Mouse (Mus musculus): ENCODE data around the gene Nrxn2.

Nrxn2 gene

GRCm38 (mm10) chr19:6493219-6493618 is 74.7 kb downstream of the Nrxn2 start:
- in situ Hi-C loops (cut with MboI, MseI) = loop anchor here (5.0 to 10.0 kb wide), 3 partner anchors 84 to 322 kb away; no protein-coding TSS in a partner anchor

GRCm38 (mm10) chr19:6494032-6494431 is 75.5 kb downstream of the Nrxn2 start:
- in situ Hi-C loops (cut with MboI, MseI) = loop anchor here (5.0 to 10.0 kb wide), 3 partner anchors 83 to 321 kb away; no protein-coding TSS in a partner anchor

GRCm38 (mm10) chr19:6494504-6495170 is 76.1 kb downstream of the Nrxn2 start:
- in situ Hi-C loops (cut with MboI, MseI) = loop anchor here (5.0 to 10.0 kb wide), 3 partner anchors 83 to 320 kb away; no protein-coding TSS in a partner anchor

GRCm38 (mm10) chr19:6495714-6496113 is 77.2 kb downstream of the Nrxn2 start:
- in situ Hi-C loops (cut with MboI, MseI) = loop anchor here (10.0 kb wide), 1 partner anchor 319 kb away; no protein-coding TSS in a partner anchor

- in situ Hi-C loops (cut with MboI, MseI) = loop anchor here (10.0 kb wide), 1 partner anchor 318 kb away; no protein-coding TSS in a partner anchor
Measured at GRCm38 (mm10) chr19:6496462-6497149, 78.1 kb downstream of the Nrxn2 start.

GRCm38 (mm10) chr19:6497150-6497801 is 78.7 kb downstream of the Nrxn2 start:
- in situ Hi-C loops (cut with MboI, MseI) = loop anchor here (10.0 kb wide), 1 partner anchor 318 kb away; no protein-coding TSS in a partner anchor

GRCm38 (mm10) chr19:6497803-6498202 is 79.3 kb downstream of the Nrxn2 start:
- in situ Hi-C loops (cut with MboI, MseI) = loop anchor here (10.0 kb wide), 1 partner anchor 317 kb away; no protein-coding TSS in a partner anchor

- in situ Hi-C loops (cut with MboI, MseI) = loop anchor here (10.0 kb wide), 1 partner anchor 316 kb away; no protein-coding TSS in a partner anchor
Measured at GRCm38 (mm10) chr19:6498350-6499131, 80.0 kb downstream of the Nrxn2 start.

- in situ Hi-C loops (cut with MboI, MseI) = loop anchor here (5.0 to 10.0 kb wide), 2 partner anchors 37 to 315 kb away; no protein-coding TSS in a partner anchor
Measured at GRCm38 (mm10) chr19:6499860-6500635, 81.5 kb downstream of the Nrxn2 start.

GRCm38 (mm10) chr19:6500636-6501025 is 82.1 kb downstream of the Nrxn2 start:
- in situ Hi-C loops (cut with MboI, MseI) = loop anchor here (5.0 kb wide), 1 partner anchor 37 kb away; no protein-coding TSS in a partner anchor

- in situ Hi-C loops (cut with MboI, MseI) = loop anchor here (5.0 kb wide), 1 partner anchor 35 kb away; no protein-coding TSS in a partner anchor
Measured at GRCm38 (mm10) chr19:6502035-6502541, 83.6 kb downstream of the Nrxn2 start.

GRCm38 (mm10) chr19:6502543-6503319 is 84.2 kb downstream of the Nrxn2 start:
- in situ Hi-C loops (cut with MboI, MseI) = loop anchor here (5.0 kb wide), 1 partner anchor 35 kb away; no protein-coding TSS in a partner anchor

GRCm38 (mm10) chr19:6503926-6504655 is 85.6 kb downstream of the Nrxn2 start:
- in situ Hi-C loops (cut with MboI, MseI) = loop anchor here (5.0 kb wide), 1 partner anchor 33 kb away; no protein-coding TSS in a partner anchor

GRCm38 (mm10) chr19:6504656-6505045 is 86.1 kb downstream of the Nrxn2 start:
- in situ Hi-C loops (cut with MboI, MseI) = loop anchor here (5.0 kb wide), 1 partner anchor 33 kb away; no protein-coding TSS in a partner anchor

GRCm38 (mm10) chr19:6507393-6507792 is 88.9 kb downstream of the Nrxn2 start:
- in situ Hi-C loops (cut with MboI, MseI) = no loop called here

- in situ Hi-C loops (cut with MboI, MseI) = no loop called here
Measured at GRCm38 (mm10) chr19:6509881-6510280, 91.3 kb downstream of the Nrxn2 start.

- in situ Hi-C loops (cut with MboI, MseI) = no loop called here
Measured at GRCm38 (mm10) chr19:6510546-6510945, 92.0 kb downstream of the Nrxn2 start.
